ENCODE assay signal across 9 mouse cellular contexts in the genomic region with DNA sequence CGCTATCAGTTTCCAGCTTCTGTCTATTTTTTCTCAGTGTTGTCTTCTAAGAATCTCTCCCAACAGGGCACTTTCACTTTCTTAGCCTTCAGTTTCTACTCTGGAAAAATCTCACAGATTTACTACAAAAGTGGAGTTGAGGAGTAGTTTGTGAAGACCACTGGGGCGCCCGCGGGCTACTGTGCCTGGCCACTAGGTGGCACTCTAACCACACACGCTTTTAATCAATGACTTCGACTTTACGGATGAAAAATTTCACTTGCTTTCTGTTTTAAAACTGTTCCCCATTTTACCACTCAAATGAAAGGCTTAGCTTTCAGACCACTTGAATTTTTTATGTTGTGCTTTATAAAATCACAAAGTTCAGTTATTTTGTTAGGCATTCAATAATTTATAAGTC.
A peak's percentile ranks its signal among the peaks of the same experiment; 100 is the strongest.
DNase-seq lines count a peak whose midpoint lies in the region; ATAC-seq lines count a peak whose summit lies in the region.
"Had no signal": no experiment of that assay in that cellular context is flagged by ENCODE, and none has a peak within 500 bp of the region (broad histone marks: within the 10 kb centered on the region; RNA-seq: fewer than 3 reads in every experiment).

No protein-coding gene starts in this region.

- no peak overlapping the region for H3K27ac ChIP-seq in liver, embryonic 13.5 days
- no peak overlapping the region for H3K27ac ChIP-seq in neural tube, embryonic 14.5 days (ENCODE audit: low read depth, low read length)

- H3K4me2 ChIP-seq in liver, embryonic 13.5 days, result no peak overlapping the region
- H3K4me2 ChIP-seq in neural tube, embryonic 14.5 days (ENCODE audit: low read depth, low read length), result no peak overlapping the region

- no peaks in the 10 kb centered on the region for H3K27me3 ChIP-seq in liver, embryonic 13.5 days
- no peaks in the 10 kb centered on the region for H3K27me3 ChIP-seq in neural tube, embryonic 14.5 days (ENCODE audit: control insufficient read depth, insufficient read depth, low read length)

- peak; percentile 21 for DNase-seq in urinary bladder, adult 2 months (ENCODE audit: low spot score)
- DNase-seq in urinary bladder, postnatal 10 days (ENCODE audit: low spot score), result no peak
- DNase-seq in cerebellum, postnatal 14 days, result peak; percentile 86
- DNase-seq in gastrocnemius, adult 8-10 months (ENCODE audit: low spot score in 2 of 2), result peak; percentile 5 to 22
- peak; percentile 61 for DNase-seq in kidney, postnatal 14 days
- DNase-seq in liver, embryonic 13.5 days, result peak; percentile 5
- DNase-seq in thymus, adult 18-20 months, result peak; percentile 1 to 4

- H3K4me1 ChIP-seq in liver, embryonic 13.5 days (replicated peaks), result no peaks in the 10 kb centered on the region
- H3K4me1 ChIP-seq in neural tube, embryonic 14.5 days (ENCODE audit: control insufficient read depth, insufficient read depth, low read length), result no peaks in the 10 kb centered on the region

- no peaks in the 10 kb centered on the region for H3K9me3 ChIP-seq in liver, embryonic 13.5 days (replicated peaks)
- no peaks in the 10 kb centered on the region for H3K9me3 ChIP-seq in neural tube, embryonic 14.5 days (ENCODE audit: control insufficient read depth, low read length)

- no peak overlapping the region for H3K9ac ChIP-seq in liver, embryonic 13.5 days
- H3K9ac ChIP-seq in neural tube, embryonic 14.5 days (replicated peaks; ENCODE audit: low read depth, low read length), result no peak overlapping the region

- 9% methylated on average over 7 of the region's 7 CpGs for WGBS in liver, embryonic 13.5 days (ENCODE audit: insufficient replicate concordance)
- WGBS in neural tube, embryonic 14.5 days, result 7% methylated on average over 7 of the region's 7 CpGs

- no peaks in the 10 kb centered on the region for H3K36me3 ChIP-seq in liver, embryonic 13.5 days
- no peaks in the 10 kb centered on the region for H3K36me3 ChIP-seq in neural tube, embryonic 14.5 days (ENCODE audit: control insufficient read depth, insufficient read depth, low read length)

- H3K4me3 ChIP-seq in liver, embryonic 13.5 days (replicated peaks), result no peak overlapping the region
- H3K4me3 ChIP-seq in neural tube, embryonic 14.5 days (ENCODE audit: low read depth, low read length), result no peak overlapping the region
- H3K4me3 ChIP-seq: erythroblast, embryonic 14.5 days had no signal

- ATAC-seq in liver, embryonic 13.5 days (ENCODE audit: low read depth), result no peak
- peak; percentile 58; the same call in 1 of the 2 replicates for ATAC-seq in neural tube, embryonic 14.5 days (ENCODE audit: low read depth)
